Mouse (Mus musculus): ENCODE results near the gene Txlna.
A peak's percentile ranks its signal among the peaks of the same experiment; 100 is the strongest.

Txlna gene

GRCm38 (mm10) chr4:129624281-129625028 lies 16.4 kb downstream of the Txlna start:
- DNase-seq = peak; percentile 91

GRCm38 (mm10) chr4:129623681-129624091 lies 17.2 kb downstream of the Txlna start, which contains the start of gene Ccdc28b:
Gene Ccdc28b, minus strand, starts transcription at chr4:129623947.
- DNase-seq = peak; percentile 62

- DNase-seq = no peak
Observed at GRCm38 (mm10) chr4:129622803-129623535, 17.9 kb downstream of the Txlna start.

- DNase-seq = no peak
Observed at GRCm38 (mm10) chr4:129622120-129622802, 18.6 kb downstream of the Txlna start.

GRCm38 (mm10) chr4:129621283-129621841 lies 19.5 kb downstream of the Txlna start:
- peak; percentile 62 for DNase-seq

GRCm38 (mm10) chr4:129620419-129621282 lies 20.2 kb downstream of the Txlna start:
- DNase-seq = no peak

- peak; percentile 97 for DNase-seq
Observed at GRCm38 (mm10) chr4:129618786-129619691, 21.8 kb downstream of the Txlna start, which contains the start of gene Iqcc. Gene Iqcc, minus strand, starts transcription at chr4:129619099.

- no peak for DNase-seq
Observed at GRCm38 (mm10) chr4:129618031-129618430, 22.8 kb downstream of the Txlna start.

- no peak for DNase-seq
Observed at GRCm38 (mm10) chr4:129617121-129617641, 23.7 kb downstream of the Txlna start.

- no peak for DNase-seq
Observed at GRCm38 (mm10) chr4:129616631-129617030, 24.2 kb downstream of the Txlna start.

- DNase-seq = no peak
Observed at GRCm38 (mm10) chr4:129615801-129616290, 25.0 kb downstream of the Txlna start.

- no peak for DNase-seq
Observed at GRCm38 (mm10) chr4:129614093-129614492, 26.8 kb downstream of the Txlna start, which contains the start of gene Dcdc2b. Gene Dcdc2b, minus strand, starts transcription at chr4:129614257.

- DNase-seq = no peak
Observed at GRCm38 (mm10) chr4:129610472-129610871, 30.4 kb downstream of the Txlna start.

GRCm38 (mm10) chr4:129610026-129610425 lies 30.8 kb downstream of the Txlna start:
- DNase-seq = no peak

- no peak for DNase-seq
Observed at GRCm38 (mm10) chr4:129609139-129609631, 31.7 kb downstream of the Txlna start.

- peak; percentile 87 for DNase-seq
Observed at GRCm38 (mm10) chr4:129608426-129609025, 32.3 kb downstream of the Txlna start.

- peak; percentile 90 for DNase-seq
Observed at GRCm38 (mm10) chr4:129600233-129601158, 40.4 kb downstream of the Txlna start, which contains the start of the genes Eif3i and Tmem234. Gene Eif3i, minus strand, starts transcription at chr4:129600648. Gene Tmem234, plus strand, starts transcription at chr4:129600668.

GRCm38 (mm10) chr4:129588865-129589264 lies 52.0 kb downstream of the Txlna start:
- DNase-seq = no peak

Data from kidney, postnatal 14 days (tissue).